Mouse (Mus musculus): ENCODE results near the gene Rpl32. TPM values are rescaled to one million over a fixed set of nuclear protein-coding genes. Genes with fewer than 3 reads are reported as not detected.

The Rpl32 gene
- total and polyA plus RNA-seq, 3 experiments: 4,514 to 5,400 TPM; not detected in 1

DNA sequence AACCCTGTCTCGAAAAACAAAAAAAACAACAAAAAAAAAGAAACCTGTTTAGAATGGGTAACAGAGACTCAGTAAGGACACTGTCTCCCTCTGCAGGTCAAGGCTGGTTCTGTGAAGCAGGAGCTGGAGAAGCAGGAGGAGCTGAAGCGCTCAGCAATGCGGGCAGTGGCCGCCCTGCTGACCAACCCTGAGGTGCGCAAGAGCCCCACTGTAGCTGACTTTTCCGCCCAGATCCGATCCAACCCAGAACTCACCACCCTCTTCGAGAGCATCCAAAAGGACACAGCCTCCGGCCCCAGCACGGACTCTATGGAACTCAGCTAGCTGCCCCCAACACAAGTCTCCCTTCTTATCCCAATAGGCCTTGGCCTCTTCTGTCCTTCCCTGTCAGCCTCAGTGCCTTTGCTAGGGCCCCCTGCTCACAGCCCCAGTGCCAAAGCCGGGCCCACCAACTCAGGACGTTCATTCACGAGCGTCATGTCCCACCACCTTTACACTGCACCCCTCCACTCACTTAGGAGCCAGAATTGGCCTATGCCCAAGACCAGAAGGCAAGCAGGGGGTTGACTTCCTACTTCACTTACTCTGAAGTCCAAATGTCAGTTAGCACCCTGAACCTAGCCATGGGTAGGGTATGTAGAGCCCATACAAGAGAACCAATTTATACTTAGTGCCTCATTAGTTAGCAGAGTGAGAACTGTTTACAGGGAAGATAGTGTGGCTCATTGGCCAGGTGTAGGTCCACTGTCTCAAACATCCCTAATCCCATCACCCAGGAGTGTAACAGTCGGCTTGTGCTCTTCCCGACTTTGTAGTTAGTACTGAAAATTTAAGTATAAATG, 4.8 kb downstream of the Rpl32 start:
- Histone ChIP-seq H3K36me3 (ENCODE audit: control insufficient read depth in 1 of 2, insufficient read depth in 2 of 2, low read length in 2 of 2) (peaks cover 6 to 14% of the 10 kb centered on the region in 2 experiments), H3K4me3 (ENCODE audit: control insufficient read depth in 1 of 2, insufficient read depth in 1 of 2, low read depth in 2 of 2, low read length in 2 of 2) (no peak overlapping the region), H3K27me3 (ENCODE audit: control insufficient read depth in 1 of 2, insufficient read depth in 2 of 2, low read length in 2 of 2) (no peaks in the 10 kb centered on the region), H3K27ac (ENCODE audit: control insufficient read depth, low read depth, low read length) (no peak overlapping the region), H3K79me2 (ENCODE audit: control insufficient read depth, insufficient read depth, low read length, poor library complexity) (peaks cover 29% of the 10 kb centered on the region), H3K9ac (ENCODE audit: control insufficient read depth, low read depth, low read length, poor library complexity, severe bottlenecking) (no peak overlapping the region), H3K9me3 (replicated peaks; ENCODE audit: insufficient read depth, low read length) (no peaks in the 10 kb centered on the region), H3K4me1 (ENCODE audit: control insufficient read depth in 1 of 2, insufficient read depth in 2 of 2, low read length in 2 of 2) (0 out of 4 replicates have a peak, but pooled peaks cover 0 to 8% of the 10 kb centered on the region in 2 experiments)
- peak; percentile 83 for DNase-seq (ENCODE audit: low read depth, low spot score)
- no peak for TF ChIP-seq BHLHE40 (IDR thresholded peaks at IDR 0.05; ENCODE audit: borderline replicate concordance, low read depth, low read length)
- no peak for TF ChIP-seq UBTF (IDR thresholded peaks at IDR 0.05; ENCODE audit: borderline replicate concordance, insufficient read depth, low read depth, low read length)
- TF ChIP-seq SMC3 (IDR thresholded peaks at IDR 0.05; ENCODE audit: low read depth, low read length): peak; percentile 63
- no peak for TF ChIP-seq USF2 (IDR thresholded peaks at IDR 0.05; ENCODE audit: borderline replicate concordance in 1 of 2, insufficient read depth in 1 of 2, low read depth in 1 of 2, low read length in 2 of 2)
- TF ChIP-seq POLR2AphosphoS2 (IDR thresholded peaks at IDR 0.05; ENCODE audit: low read length): peak; percentile 81
- peak; percentile 50 for TF ChIP-seq ZC3H11A (IDR thresholded peaks at IDR 0.05; ENCODE audit: low read depth, low read length)
- TF ChIP-seq MAX (IDR thresholded peaks at IDR 0.05; ENCODE audit: low read length): no peak
- peak; percentile 13; the same call in 1 of the 2 replicates for TF ChIP-seq NELFE (IDR thresholded peaks at IDR 0.05; ENCODE audit: low read depth, low read length)
- TF ChIP-seq RAD21 (IDR thresholded peaks at IDR 0.05; ENCODE audit: low read depth, low read length): peak; percentile 64
- TF ChIP-seq EP300 (IDR thresholded peaks at IDR 0.05; ENCODE audit: low read depth in 1 of 2, low read length in 2 of 2): no peak
- no peak for TF ChIP-seq MAZ (IDR thresholded peaks at IDR 0.05; ENCODE audit: low read depth, low read length)
- TF ChIP-seq GATA1 (IDR thresholded peaks at IDR 0.05; ENCODE audit: low read depth, low read length): no peak
- peak; percentile 53 to 67 (median 58) for TF ChIP-seq CTCF (IDR thresholded peaks at IDR 0.05 in 2 of 3, conservative IDR thresholded peaks at IDR 0.05 in 1 of 3; ENCODE audit: control insufficient read depth in 1 of 3, insufficient read depth in 1 of 3, low read depth in 2 of 3, low read length in 3 of 3, poor library complexity in 1 of 3, severe bottlenecking in 1 of 3)
- TF ChIP-seq KAT2A (conservative IDR thresholded peaks at IDR 0.05; ENCODE audit: low read depth, low read length): no peak
- peak in 1 of 2 experiments; percentile 21; a peak in 2 of 4 replicates for TF ChIP-seq POLR2A (IDR thresholded peaks at IDR 0.05; ENCODE audit: control insufficient read depth in 1 of 2, insufficient read depth in 1 of 2, low read depth in 1 of 2, low read length in 2 of 2, poor library complexity in 1 of 2)
- 0 out of 2 replicates have a peak, but pooled peaks have one; percentile 5 for TF ChIP-seq ETS1 (IDR thresholded peaks at IDR 0.05; ENCODE audit: low read depth, low read length)
- TF ChIP-seq NRF1 (IDR thresholded peaks at IDR 0.05; ENCODE audit: insufficient read depth, low read depth, low read length, poor library complexity, severe bottlenecking): no peak
- peak; percentile 62; the same call in 1 of the 2 replicates for TF ChIP-seq ZKSCAN1 (IDR thresholded peaks at IDR 0.05; ENCODE audit: low read depth, low read length)
- TF ChIP-seq CHD1 (IDR thresholded peaks at IDR 0.05; ENCODE audit: low read depth, low read length): no peak
- peak; percentile 79 for TF ChIP-seq ZNF384 (IDR thresholded peaks at IDR 0.05; ENCODE audit: low read depth, low read length)
- TF ChIP-seq MYC (IDR thresholded peaks at IDR 0.05; ENCODE audit: low read depth, low read length): no peak
- TF ChIP-seq ZMIZ1 (IDR thresholded peaks at IDR 0.05; ENCODE audit: low read depth, low read length): no peak

Data from MEL (cell line).